In the genomic region with DNA sequence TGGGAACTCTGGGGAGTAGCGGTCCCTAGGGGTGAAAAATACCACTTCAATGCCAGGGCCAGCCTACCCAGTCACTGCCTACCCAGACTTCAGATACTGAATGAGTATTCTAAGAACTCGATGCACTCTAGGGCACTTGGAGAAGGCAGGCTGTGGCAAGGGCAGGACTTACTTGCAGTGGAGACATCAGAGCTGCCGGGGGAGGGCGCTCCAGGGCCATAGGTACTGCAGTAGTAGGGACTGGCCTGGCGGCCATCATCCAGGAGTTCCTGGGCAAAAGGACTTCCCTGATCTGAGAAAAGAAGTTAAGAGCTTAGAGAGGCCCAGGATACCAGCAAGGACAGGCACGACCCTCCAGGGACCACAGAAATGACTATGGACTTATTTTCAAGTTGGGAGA, we compare ENCODE assay signal across 11 mouse cellular contexts. TPM values are rescaled to one million over a fixed set of nuclear protein-coding genes. Genes with fewer than 3 reads are reported as not detected.
A peak's percentile ranks its signal among the peaks of the same experiment; 100 is the strongest.
DNase-seq lines count a peak whose midpoint lies in the region; ATAC-seq and TF ChIP-seq lines count a peak whose summit lies in the region.
"Had no signal": no experiment of that assay in that cellular context is flagged by ENCODE, and none has a peak within 500 bp of the region (broad histone marks: within the 10 kb centered on the region; RNA-seq: fewer than 3 reads in every experiment).

No protein-coding gene starts in this region.

- TF ChIP-seq CTCF in forebrain, postnatal 0 days (IDR thresholded peaks at IDR 0.05; ENCODE audit: low read depth) = no peak

- H3K4me3 ChIP-seq in heart, embryonic 10.5 days = no peak overlapping the region
- peak overlapping the region; percentile 34 for H3K4me3 ChIP-seq in intestine, embryonic 14.5 days (ENCODE audit: low read depth, low read length)
- H3K4me3 ChIP-seq in forebrain, embryonic 10.5 days = no peak overlapping the region
- H3K4me3 ChIP-seq in forebrain, postnatal 0 days (ENCODE audit: low read depth, low read length) = no peak overlapping the region
- H3K4me3 ChIP-seq: liver, embryonic 15.5 days had no signal

- H3K27ac ChIP-seq in heart, embryonic 10.5 days = no peak overlapping the region
- H3K27ac ChIP-seq in intestine, embryonic 14.5 days (ENCODE audit: low read depth) = no peak overlapping the region
- no peak overlapping the region for H3K27ac ChIP-seq in forebrain, embryonic 10.5 days
- H3K27ac ChIP-seq in forebrain, postnatal 0 days (ENCODE audit: low read depth, low read length) = no peak overlapping the region
- H3K27ac ChIP-seq: liver, embryonic 15.5 days had no signal

- peak overlapping the region; percentile 39 for H3K9ac ChIP-seq in intestine, embryonic 14.5 days (ENCODE audit: low read length)
- H3K9ac ChIP-seq in forebrain, postnatal 0 days = no peak overlapping the region
- H3K9ac ChIP-seq: liver, embryonic 15.5 days had no signal

- no peak for ATAC-seq in intestine, embryonic 14.5 days (replicated peaks; ENCODE audit: low FRiP score, low TSS enrichment, low read depth)
- ATAC-seq in forebrain, postnatal 0 days = no peak

- H3K4me1 ChIP-seq in heart, embryonic 10.5 days = peaks cover 41% of the 10 kb centered on the region
- peaks cover 12% of the 10 kb centered on the region for H3K4me1 ChIP-seq in intestine, embryonic 14.5 days (replicated peaks; ENCODE audit: control insufficient read depth, insufficient read depth, low read length)
- peaks cover 29% of the 10 kb centered on the region for H3K4me1 ChIP-seq in forebrain, embryonic 10.5 days
- peaks cover 9% of the 10 kb centered on the region; the same call in 1 of the 2 replicates for H3K4me1 ChIP-seq in forebrain, postnatal 0 days (ENCODE audit: insufficient read depth)

- H3K36me3 ChIP-seq in heart, embryonic 10.5 days = no peaks in the 10 kb centered on the region
- peaks cover 6% of the 10 kb centered on the region; the same call in 1 of the 2 replicates for H3K36me3 ChIP-seq in intestine, embryonic 14.5 days (ENCODE audit: control insufficient read depth, insufficient read depth, low read length)
- H3K36me3 ChIP-seq in forebrain, embryonic 10.5 days (replicated peaks) = peaks cover 1% of the 10 kb centered on the region
- H3K36me3 ChIP-seq in forebrain, postnatal 0 days (ENCODE audit: insufficient read depth) = no peaks in the 10 kb centered on the region
- H3K36me3 ChIP-seq: liver, embryonic 15.5 days had no signal

- H3K4me2 ChIP-seq in intestine, embryonic 14.5 days (ENCODE audit: low read length) = peak overlapping the region; percentile 46
- H3K4me2 ChIP-seq in forebrain, postnatal 0 days (ENCODE audit: low read depth) = no peak overlapping the region
- H3K4me2 ChIP-seq: liver, embryonic 15.5 days had no signal

- H3K9me3 ChIP-seq in heart, embryonic 10.5 days = no peaks in the 10 kb centered on the region
- no peaks in the 10 kb centered on the region for H3K9me3 ChIP-seq in intestine, embryonic 14.5 days (ENCODE audit: control insufficient read depth, low read length)
- no peaks in the 10 kb centered on the region for H3K9me3 ChIP-seq in forebrain, embryonic 10.5 days
- no peaks in the 10 kb centered on the region for H3K9me3 ChIP-seq in forebrain, postnatal 0 days (ENCODE audit: low read length)
- H3K9me3 ChIP-seq: liver, embryonic 15.5 days had no signal

- WGBS in heart, embryonic 10.5 days = 67% methylated on average over 6 of the region's 6 CpGs
- WGBS in intestine, embryonic 14.5 days = 66% methylated on average over 6 of the region's 6 CpGs
- WGBS in forebrain, embryonic 10.5 days = 80% methylated on average over 6 of the region's 6 CpGs
- 86% methylated on average over 6 of the region's 6 CpGs for WGBS in forebrain, postnatal 0 days

- intact Hi-C loops in heart, postnatal 14 days (cut with DNase I) = no loop called here

- DNase-seq in heart, postnatal 14 days = peak; percentile 18 to 19
- DNase-seq in heart, embryonic 10.5 days (ENCODE audit: low spot score) = no peak
- peak; percentile 71 for DNase-seq in intestine, embryonic 14.5 days (ENCODE audit: low spot score)
- DNase-seq in kidney, postnatal 4 days = peak; percentile 50 to 70
- DNase-seq in testis, postnatal 10 days (ENCODE audit: low spot score) = peak; percentile 77
- no peak for DNase-seq in forebrain, embryonic 10.5 days (ENCODE audit: extremely low spot score, low spot score)
- DNase-seq in right cerebral cortex, adult 2 months (ENCODE audit: low spot score in 2 of 2) = no peak
- DNase-seq in forebrain, postnatal 0 days = no peak
- DNase-seq: embryo, embryonic 11 days had no signal

- peaks cover 51% of the 10 kb centered on the region for H3K27me3 ChIP-seq in heart, embryonic 10.5 days (ENCODE audit: insufficient read depth, poor library complexity, severe bottlenecking)
- no peaks in the 10 kb centered on the region for H3K27me3 ChIP-seq in intestine, embryonic 14.5 days (replicated peaks; ENCODE audit: control insufficient read depth, insufficient read depth, low read length)
- H3K27me3 ChIP-seq in forebrain, embryonic 10.5 days (ENCODE audit: poor library complexity, severe bottlenecking) = peaks cover 23% of the 10 kb centered on the region
- no peaks in the 10 kb centered on the region for H3K27me3 ChIP-seq in forebrain, postnatal 0 days (ENCODE audit: insufficient read depth, low read length)

RNA-seq across cellular contexts. Expression of a gene that starts 2.1 kb away (rescaled TPM):
- total RNA-seq in heart, postnatal 14 days (2021) = under 1 TPM in 1 of 2 experiments, not detected in 1; 0.26 TPM
- 1.2 and 2.8 TPM in 2 replicates for polyA plus RNA-seq in heart, embryonic 10.5 days (2016; fragmentation: Nextera tagmentation; extraction: Ambion mirVana)
- polyA plus RNA-seq in intestine, embryonic 14.5 days (2014; fragmentation: Nextera tagmentation; extraction: Ambion mirVana) = 160 and 169 TPM in 2 replicates
- 3.3 and 4.0 TPM in 2 replicates for polyA plus RNA-seq in forebrain, embryonic 10.5 days (2016; fragmentation: Nextera tagmentation; extraction: Ambion mirVana)
- total RNA-seq in forebrain, postnatal 0 days (2014; rRNA removed) = 0.08 TPM in 1 of 2 replicates, not detected in the other
- 0.21 and 0.31 TPM in 2 replicates for polyA plus RNA-seq in forebrain, postnatal 0 days (2015; fragmentation: Nextera tagmentation; extraction: Ambion mirVana)
- total RNA-seq: layer of hippocampus, postnatal 25 days had no signal

RNA-seq across cellular contexts. Expression of a gene that starts 27.6 kb away (rescaled TPM):
- total RNA-seq in heart, postnatal 14 days (2021) = 10 to 100 TPM; 22.0 to 23.0 TPM
- 63.4 and 70.0 TPM in 2 replicates for polyA plus RNA-seq in heart, embryonic 10.5 days (2016; fragmentation: Nextera tagmentation; extraction: Ambion mirVana)
- 129 and 132 TPM in 2 replicates for polyA plus RNA-seq in intestine, embryonic 14.5 days (2014; fragmentation: Nextera tagmentation; extraction: Ambion mirVana)
- 92.3 and 94.5 TPM in 2 replicates for polyA plus RNA-seq in forebrain, embryonic 10.5 days (2016; fragmentation: Nextera tagmentation; extraction: Ambion mirVana)
- total RNA-seq in forebrain, postnatal 0 days (2014; rRNA removed) = 61.6 and 63.9 TPM in 2 replicates
- 43.5 and 49.2 TPM in 2 replicates for polyA plus RNA-seq in forebrain, postnatal 0 days (2015; fragmentation: Nextera tagmentation; extraction: Ambion mirVana)

RNA-seq across cellular contexts. Expression of a gene that starts 57.3 kb away (rescaled TPM):
- 100 to 1,000 TPM; 359 to 389 TPM for total RNA-seq in heart, postnatal 14 days (2021)
- 336 and 388 TPM in 2 replicates for polyA plus RNA-seq in heart, embryonic 10.5 days (2016; fragmentation: Nextera tagmentation; extraction: Ambion mirVana)
- polyA plus RNA-seq in intestine, embryonic 14.5 days (2014; fragmentation: Nextera tagmentation; extraction: Ambion mirVana) = 229 and 234 TPM in 2 replicates
- polyA plus RNA-seq in forebrain, embryonic 10.5 days (2016; fragmentation: Nextera tagmentation; extraction: Ambion mirVana) = 197 TPM in 2 replicates
- 29.9 and 36.1 TPM in 2 replicates for total RNA-seq in forebrain, postnatal 0 days (2014; rRNA removed)
- 141 and 151 TPM in 2 replicates for polyA plus RNA-seq in forebrain, postnatal 0 days (2015; fragmentation: Nextera tagmentation; extraction: Ambion mirVana)

Comparison
In these comparisons a context has a peak if more than half of its experiments do, and no peak if none do; other contexts are left out.
1. DNase-seq: peak in heart, postnatal 14 days (2 of 2), intestine, embryonic 14.5 days (single experiment), kidney, postnatal 4 days (2 of 2) and testis, postnatal 10 days (single experiment); none in heart, embryonic 10.5 days (single experiment), forebrain, embryonic 10.5 days (single experiment), right cerebral cortex, adult 2 months (0 of 2) and forebrain, postnatal 0 days (single experiment).
2. RNA of a gene that starts 2.1 kb away (polyA plus RNA-seq): 160 to 169 TPM in intestine, embryonic 14.5 days; 3.3 to 4.0 TPM in forebrain, embryonic 10.5 days, 1.2 to 2.8 TPM in heart, embryonic 10.5 days and 0.21 to 0.31 TPM in forebrain, postnatal 0 days; every median in the first group is over 10 times any median in the second.